ENCODE assay signal across 30 mouse cellular contexts in genomic region chr3:30038545-30038944, GRCm38 (mm10).
"Had no signal": no experiment of that assay in that cellular context is flagged by ENCODE, and none has a peak within 500 bp of the region (broad histone marks: within the 10 kb centered on the region; RNA-seq: fewer than 3 reads in every experiment).

No protein-coding gene starts in this region.

- H3K27me3 ChIP-seq: limb, embryonic 12.5 days; limb, embryonic 13.5 days; limb, embryonic 15.5 days; liver, embryonic 12.5 days; liver, embryonic 13.5 days; liver, embryonic 15.5 days; megakaryocyte, embryonic 14.5 days; midbrain, embryonic 12.5 days; midbrain, embryonic 13.5 days; midbrain, embryonic 15.5 days; neural tube, embryonic 12.5 days had no signal

- H3K4me2 ChIP-seq: limb, embryonic 12.5 days; limb, embryonic 13.5 days; limb, embryonic 15.5 days; liver, embryonic 11.5 days; liver, embryonic 12.5 days; liver, embryonic 13.5 days; liver, embryonic 15.5 days; midbrain, embryonic 11.5 days; midbrain, embryonic 12.5 days; midbrain, embryonic 13.5 days; midbrain, embryonic 15.5 days; neural tube, embryonic 12.5 days had no signal

- H3K27ac ChIP-seq: left cerebral cortex, adult 2 months; limb, embryonic 10.5 days; limb, embryonic 13.5 days; limb, embryonic 15.5 days; liver, embryonic 12.5 days; liver, embryonic 13.5 days; liver, embryonic 14.5 days; liver, embryonic 15.5 days; macrophage; midbrain, embryonic 10.5 days; midbrain, embryonic 12.5 days; midbrain, embryonic 13.5 days; midbrain, embryonic 15.5 days; neural tube, embryonic 12.5 days had no signal

- H3K36me3 ChIP-seq: limb, embryonic 12.5 days; limb, embryonic 13.5 days; limb, embryonic 15.5 days; liver, embryonic 12.5 days; liver, embryonic 13.5 days; liver, embryonic 15.5 days; midbrain, embryonic 10.5 days; midbrain, embryonic 12.5 days; midbrain, embryonic 13.5 days; midbrain, embryonic 15.5 days; neural tube, embryonic 12.5 days had no signal

- ATAC-seq: liver, embryonic 12.5 days; liver, postnatal 0 days; lung, postnatal 0 days; midbrain, embryonic 13.5 days; midbrain, embryonic 15.5 days; midbrain, embryonic 16.5 days had no signal

- H3K9me3 ChIP-seq: limb, embryonic 10.5 days; limb, embryonic 13.5 days; limb, embryonic 15.5 days; liver, embryonic 12.5 days; liver, embryonic 13.5 days; liver, embryonic 15.5 days; midbrain, embryonic 10.5 days; midbrain, embryonic 12.5 days; midbrain, embryonic 13.5 days; midbrain, embryonic 15.5 days; neural tube, embryonic 12.5 days had no signal

- DNase-seq: layer of hippocampus, postnatal 36 days; left cerebral cortex, postnatal 4 days; liver; liver, embryonic 13.5 days; liver, postnatal 0 days; lung, adult 18-20 months; lung, adult 2 months; lung, postnatal 10 days; lung, postnatal 36 days; midbrain, embryonic 14.5 days had no signal

- H3K4me3 ChIP-seq: left cerebral cortex, adult 2 months; limb, embryonic 10.5 days; limb, embryonic 12.5 days; limb, embryonic 13.5 days; limb, embryonic 15.5 days; liver, embryonic 12.5 days; liver, embryonic 13.5 days; liver, embryonic 15.5 days; megakaryocyte, embryonic 14.5 days; midbrain, embryonic 10.5 days; midbrain, embryonic 12.5 days; midbrain, embryonic 13.5 days; midbrain, embryonic 15.5 days; myocyte; neural tube, embryonic 12.5 days had no signal

- H3K9ac ChIP-seq: limb, embryonic 12.5 days; limb, embryonic 13.5 days; limb, embryonic 15.5 days; liver, embryonic 12.5 days; liver, embryonic 13.5 days; liver, embryonic 14.5 days; liver, embryonic 15.5 days; liver, postnatal 0 days; midbrain, embryonic 12.5 days; midbrain, embryonic 13.5 days; midbrain, embryonic 15.5 days; neural tube, embryonic 12.5 days had no signal

- H3K4me1 ChIP-seq: limb, embryonic 10.5 days; limb, embryonic 12.5 days; limb, embryonic 13.5 days; limb, embryonic 15.5 days; liver, embryonic 12.5 days; liver, embryonic 13.5 days; liver, embryonic 15.5 days; megakaryocyte, embryonic 14.5 days; midbrain, embryonic 10.5 days; midbrain, embryonic 12.5 days; midbrain, embryonic 13.5 days; midbrain, embryonic 15.5 days; neural tube, embryonic 12.5 days had no signal
